Mouse (Mus musculus): ENCODE measurements around the gene Kcnmb4.

GRCm38 (mm10) chr10:116486895-116487747 lies 13.4 kb upstream of the Kcnmb4 start:
- TF ChIP-seq CTCF (IDR thresholded peaks at IDR 0.05; ENCODE audit: extremely low read depth, insufficient read depth, low read length) (no peak), POLR2A (IDR thresholded peaks at IDR 0.05; ENCODE audit: extremely low read depth, insufficient read depth, low read length) (no peak)
